Mouse (Mus musculus) midbrain, embryonic 12.5 days (tissue): ENCODE measurements around the gene Olfr975. TPM values are rescaled to one million over a fixed set of nuclear protein-coding genes. Genes with fewer than 3 reads are reported as not detected.

Experiments
- polyA plus RNA-seq: library from polyadenylated mRNA; unstranded; fragments of >200 nt; fragmentation: Nextera tagmentation; extraction: Ambion mirVana; gene quantifications from 2 replicates; pipeline ENCODE4 v1.2.1, GENCODE M21; 2016

The Olfr975 gene
- polyA plus RNA-seq, 1 experiment from 2014 or later, result not detected

Other genes starting within 250 kb of the Olfr975 start
- 0.11 TPM in 1 of 2 replicates, not detected in the other for gene Olfr149, start 244.9 kb downstream of the Olfr975 start, polyA plus RNA-seq
- not detected in 2 replicates for gene Olfr965, start 240.7 kb downstream of the Olfr975 start, polyA plus RNA-seq
- not detected in 2 replicates for gene Olfr150, start 221.1 kb downstream of the Olfr975 start, polyA plus RNA-seq
- gene Olfr967, start 205.8 kb downstream of the Olfr975 start, polyA plus RNA-seq, result not detected in 2 replicates
- not detected in 2 replicates for gene Olfr968, start 168.8 kb downstream of the Olfr975 start, polyA plus RNA-seq
- not detected in 2 replicates for gene Olfr969, start 161.1 kb downstream of the Olfr975 start, polyA plus RNA-seq
- not detected in 2 replicates for gene Olfr970, start 143.2 kb downstream of the Olfr975 start, polyA plus RNA-seq
- gene Olfr971, start 115.2 kb downstream of the Olfr975 start, polyA plus RNA-seq, result not detected in 2 replicates
- gene Olfr972, start 85.6 kb downstream of the Olfr975 start, polyA plus RNA-seq, result not detected in 2 replicates
- not detected in 2 replicates for gene Olfr229, start 44.7 kb downstream of the Olfr975 start, polyA plus RNA-seq
- gene Olfr974, start 14.5 kb downstream of the Olfr975 start, polyA plus RNA-seq, result not detected in 2 replicates
- not detected in 2 replicates for gene Olfr976, start 9.1 kb upstream of the Olfr975 start, polyA plus RNA-seq
- gene Olfr978, start 40.1 kb upstream of the Olfr975 start, polyA plus RNA-seq, result not detected in 2 replicates
- gene Olfr979, start 51.4 kb upstream of the Olfr975 start, polyA plus RNA-seq, result not detected in 2 replicates
- gene Olfr980, start 57.5 kb upstream of the Olfr975 start, polyA plus RNA-seq, result not detected in 2 replicates
- gene Olfr981, start 69.4 kb upstream of the Olfr975 start, polyA plus RNA-seq, result not detected in 2 replicates
- not detected in 2 replicates for gene Olfr982, start 121.8 kb upstream of the Olfr975 start, polyA plus RNA-seq
- not detected in 2 replicates for gene Olfr983, start 141.5 kb upstream of the Olfr975 start, polyA plus RNA-seq
- not detected in 2 replicates for gene Olfr984, start 162.2 kb upstream of the Olfr975 start, polyA plus RNA-seq
- not detected in 2 replicates for gene Olfr985, start 178.1 kb upstream of the Olfr975 start, polyA plus RNA-seq
- gene Tmem225, start 196.1 kb upstream of the Olfr975 start, polyA plus RNA-seq, result not detected in 2 replicates
- gene Olfr986, start 228.9 kb upstream of the Olfr975 start, polyA plus RNA-seq, result not detected in 2 replicates
- 8.4 and 9.1 TPM in 2 replicates for gene Zfp202, start 240.3 kb upstream of the Olfr975 start, polyA plus RNA-seq